Mouse (Mus musculus) right cerebral cortex, postnatal 36 days (tissue): Measurements from ENCODE around the gene Gmppb.

ENCODE experiments used
- DNase-seq, 2 experiments: peaks; one replicate each; pipeline ENCODE4 v3.0.0; 2022; ENCODE audit warnings: low spot score in 2 of 2, mixed read lengths in 1 of 2

Gmppb gene

GRCm38 (mm10) chr9:108051184-108051930, 2.3 kb downstream of the Gmppb start:
- no peak for DNase-seq

- DNase-seq, result no peak
Measured at GRCm38 (mm10) chr9:108051931-108052220, 2.8 kb downstream of the Gmppb start.

- no peak for DNase-seq
Measured at GRCm38 (mm10) chr9:108052411-108052810, 3.4 kb downstream of the Gmppb start.

- DNase-seq, result peak; percentile 95 to 96
Measured at GRCm38 (mm10) chr9:108052885-108053664, 4.0 kb downstream of the Gmppb start, which contains the start of gene Amigo3. Amigo3 (plus strand) TSS chr9:108053159.

- no peak for DNase-seq
Measured at GRCm38 (mm10) chr9:108053665-108054225, 4.7 kb downstream of the Gmppb start.

- no peak for DNase-seq
Measured at GRCm38 (mm10) chr9:108054331-108055040, 5.4 kb downstream of the Gmppb start.

GRCm38 (mm10) chr9:108055061-108055460, 6.0 kb downstream of the Gmppb start:
- no peak for DNase-seq

GRCm38 (mm10) chr9:108055661-108056237, 6.7 kb downstream of the Gmppb start:
- no peak for DNase-seq

GRCm38 (mm10) chr9:108056361-108057261, 7.6 kb downstream of the Gmppb start:
- DNase-seq, result no peak

- no peak for DNase-seq
Measured at GRCm38 (mm10) chr9:108057262-108057562, 8.2 kb downstream of the Gmppb start.

GRCm38 (mm10) chr9:108058291-108058690, 9.2 kb downstream of the Gmppb start:
- DNase-seq, result no peak

- DNase-seq, result no peak
Measured at GRCm38 (mm10) chr9:108062142-108062541, 13.1 kb downstream of the Gmppb start.

- no peak for DNase-seq
Measured at GRCm38 (mm10) chr9:108063361-108063760, 14.3 kb downstream of the Gmppb start.

GRCm38 (mm10) chr9:108065491-108066011, 16.5 kb downstream of the Gmppb start:
- DNase-seq, result no peak

GRCm38 (mm10) chr9:108067199-108067598, 18.2 kb downstream of the Gmppb start:
- no peak for DNase-seq

GRCm38 (mm10) chr9:108067900-108068299, 18.9 kb downstream of the Gmppb start:
- peak in 1 of 2 experiments; percentile 52 for DNase-seq

- DNase-seq, result no peak
Measured at GRCm38 (mm10) chr9:108069007-108069406, 20.0 kb downstream of the Gmppb start.

GRCm38 (mm10) chr9:108069529-108069928, 20.5 kb downstream of the Gmppb start:
- DNase-seq, result no peak

- no peak for DNase-seq
Measured at GRCm38 (mm10) chr9:108071801-108072200, 22.8 kb downstream of the Gmppb start.

GRCm38 (mm10) chr9:108072481-108072924, 23.5 kb downstream of the Gmppb start:
- DNase-seq, result no peak
